Mouse (Mus musculus): Measurements from ENCODE around the gene Gm20708. TPM values are rescaled to one million over a fixed set of nuclear protein-coding genes. Genes with fewer than 3 reads are reported as not detected.
"Not testable (repeated sequence)": the region's sequence is repeated elsewhere in the genome, so short reads cannot be mapped to it uniquely, and the experiment has no call there.

The Gm20708 gene
- total RNA-seq, 2 experiments from 2014 or later: 0.86 to 2.6 TPM

- DNase-seq (ENCODE audit: low spot score in 2 of 2): peak; percentile 39 to 41
These were observed 28.8 kb upstream of the Gm20708 start for GRCm38 (mm10) chr11:117780582-117781111.

DNA sequence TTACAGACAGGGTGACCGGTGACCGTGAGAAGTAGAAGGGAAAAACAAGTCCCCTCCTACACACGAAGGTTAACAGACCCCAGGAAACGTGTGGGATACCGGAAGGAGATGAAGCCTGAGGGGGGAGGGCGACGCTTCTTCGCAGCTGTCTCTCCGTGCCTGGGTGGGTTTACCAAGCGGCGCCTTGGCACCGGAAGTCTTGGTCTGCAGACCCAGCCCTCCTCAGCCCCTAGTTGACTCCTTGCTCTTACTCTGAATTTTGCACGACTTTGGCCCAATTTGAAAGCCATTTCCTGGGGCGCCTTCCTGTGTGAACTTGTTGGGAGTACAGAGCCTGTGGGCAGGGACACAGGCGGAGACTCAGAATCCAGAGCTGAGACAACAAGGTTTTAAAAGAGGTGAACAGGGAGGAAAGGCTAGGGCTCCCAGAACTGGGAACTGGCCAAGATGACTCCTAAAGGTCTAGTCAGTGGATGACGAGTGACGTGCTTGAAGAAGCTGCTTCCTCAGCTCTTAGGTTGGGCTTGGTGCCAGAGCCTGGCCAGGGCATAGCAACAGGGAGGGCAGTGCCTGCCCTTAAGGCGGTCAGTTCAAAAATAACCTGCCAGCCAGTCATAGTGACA is 28.2 kb upstream of the Gm20708 start:
- no peak for DNase-seq (ENCODE audit: low spot score in 2 of 2)

DNA sequence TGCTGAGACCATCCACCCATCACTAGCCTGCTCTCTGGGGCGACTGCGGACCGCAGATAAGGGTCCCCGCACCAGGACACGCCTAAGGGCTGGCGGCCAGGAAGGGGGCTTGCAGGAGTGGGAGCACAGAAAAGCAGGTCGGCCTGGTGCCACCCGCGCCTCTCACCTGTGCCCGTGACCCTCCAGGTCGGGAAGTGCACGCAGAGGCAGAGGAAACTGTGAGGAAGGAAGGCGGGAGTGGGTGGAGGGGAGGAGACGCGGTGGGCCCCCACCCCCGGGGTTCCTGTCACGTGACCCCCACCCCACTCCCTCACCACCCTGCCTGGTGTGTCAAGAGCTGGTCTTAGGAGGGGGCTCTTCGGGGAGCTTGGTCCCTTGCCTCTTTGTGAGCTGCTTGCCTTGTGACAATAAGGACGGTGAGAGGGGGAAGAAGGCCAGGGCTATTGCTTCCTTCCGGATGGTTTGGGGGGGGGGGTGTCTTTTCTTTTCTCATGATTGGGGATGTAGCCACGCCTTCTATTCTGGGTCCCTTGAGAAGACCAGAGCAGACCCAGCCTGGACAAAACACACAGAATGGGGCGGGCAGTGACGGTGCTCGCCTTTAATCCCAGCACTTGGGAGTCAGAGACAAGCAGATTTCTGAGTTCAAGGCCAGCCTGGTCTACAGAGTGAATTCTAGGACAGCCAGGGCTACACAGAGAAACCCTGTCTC is 27.3 kb upstream of the Gm20708 start, which contains the start of the genes Tmc8 and Tmc6:
Tmc8 (plus strand) TSS at position 84 of the 712 bp plus-strand sequence.
Tmc6 (minus strand) TSS at position 206 of the 712 bp plus-strand sequence.
- no peak for DNase-seq (ENCODE audit: low spot score in 2 of 2)

GRCm38 (mm10) chr11:117782705-117783034 is 26.8 kb upstream of the Gm20708 start:
- no peak for DNase-seq (ENCODE audit: low spot score in 2 of 2)

DNA sequence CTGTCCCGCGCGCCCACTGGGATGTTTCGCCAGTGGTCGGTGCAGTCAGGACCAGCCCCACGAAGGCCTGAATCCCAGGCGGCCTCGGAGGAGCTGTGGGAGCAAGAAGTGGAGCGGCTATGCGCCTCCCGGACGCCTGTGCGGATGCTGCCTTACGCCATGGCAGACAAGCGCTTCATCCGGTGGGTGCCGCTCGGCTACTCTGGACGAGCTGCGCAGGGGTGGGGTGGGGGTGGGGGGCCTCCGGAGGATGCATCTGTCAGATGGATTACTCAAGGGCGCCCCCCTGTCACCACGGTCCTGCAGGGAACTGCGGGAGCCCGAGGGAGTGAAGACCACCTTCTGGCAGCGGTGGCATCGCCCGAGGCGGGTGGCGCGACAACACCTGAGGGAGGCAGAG is 26.4 kb upstream of the Gm20708 start:
- DNase-seq (ENCODE audit: low spot score in 2 of 2): peak; percentile 48 to 53

DNA sequence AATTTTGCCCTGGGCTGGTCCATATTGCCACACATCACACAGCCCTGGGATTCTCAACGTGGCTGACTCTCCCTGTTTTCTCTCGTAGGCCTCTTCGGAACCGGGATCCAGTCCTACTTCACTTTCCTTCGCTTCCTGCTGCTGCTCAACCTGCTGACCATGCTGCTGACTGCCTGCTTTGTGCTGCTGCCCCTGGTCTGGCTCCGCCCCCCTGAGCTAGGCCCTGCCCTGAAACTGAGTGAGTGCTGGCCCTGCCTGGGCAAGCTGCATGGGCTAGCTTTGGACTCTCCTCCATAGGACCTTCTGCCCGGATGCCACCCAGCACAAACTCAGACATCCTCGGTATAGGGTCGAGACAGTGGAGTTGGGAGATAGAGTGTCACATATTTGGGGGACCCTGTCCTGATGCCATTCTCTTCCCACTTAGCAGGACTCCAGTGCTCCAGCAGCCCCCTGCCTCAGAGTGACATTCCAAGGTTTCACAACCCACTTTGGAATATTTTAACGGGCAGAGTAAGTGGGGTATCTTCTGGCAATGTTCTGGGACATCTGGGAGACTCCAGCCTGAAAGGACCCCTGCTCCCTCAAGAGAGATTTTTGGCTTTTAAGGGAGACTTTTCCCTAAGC is 25.7 kb upstream of the Gm20708 start:
- no peak for DNase-seq (ENCODE audit: low spot score in 2 of 2)

DNA sequence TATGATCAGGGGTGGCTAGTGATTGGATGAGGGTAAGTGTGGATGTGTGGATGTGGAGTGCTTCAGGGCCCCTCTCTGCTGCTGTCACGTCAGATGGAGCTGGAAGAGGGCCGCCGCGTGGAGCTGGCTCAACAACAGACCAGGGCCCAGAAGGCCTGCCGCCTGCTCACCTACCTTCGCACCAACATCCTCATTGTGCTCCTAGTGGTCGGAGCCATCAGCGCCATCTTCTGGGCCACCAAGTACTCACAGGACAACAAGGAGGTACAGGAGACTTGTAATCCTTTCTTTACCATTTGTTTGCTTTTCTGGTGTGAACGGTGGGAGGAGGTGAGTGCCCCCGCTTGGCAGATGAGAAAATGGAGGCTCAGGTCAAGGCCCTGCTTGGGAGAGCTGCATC is 23.2 kb upstream of the Gm20708 start:
- DNase-seq (ENCODE audit: low spot score in 2 of 2): peak; percentile 56 to 65

GRCm38 (mm10) chr11:117788481-117788880 is 21.0 kb upstream of the Gm20708 start:
- not testable (repeated sequence) for DNase-seq (ENCODE audit: low spot score in 2 of 2)

- peak; percentile 64 to 68 for DNase-seq (ENCODE audit: low spot score in 2 of 2)
These were observed 19.2 kb upstream of the Gm20708 start for GRCm38 (mm10) chr11:117790286-117790685.

- DNase-seq (ENCODE audit: low spot score in 2 of 2): no peak
These were observed 18.6 kb upstream of the Gm20708 start for GRCm38 (mm10) chr11:117790703-117791440.

DNA sequence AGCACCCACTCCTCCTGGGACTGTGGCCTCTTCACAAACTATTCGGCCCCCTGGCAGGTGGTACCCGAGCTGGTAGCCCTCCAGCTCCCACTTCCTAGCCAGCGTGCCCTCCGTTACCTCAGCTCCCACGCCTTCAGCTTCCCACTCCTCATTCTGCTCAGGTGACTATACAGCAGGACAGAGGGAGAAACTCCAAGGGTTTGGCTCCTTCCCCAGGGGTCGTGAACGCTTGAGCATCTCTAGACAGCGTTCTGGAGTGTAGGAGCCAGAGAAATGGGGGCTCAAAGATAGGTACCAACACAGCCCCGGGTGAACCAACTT is 18.1 kb upstream of the Gm20708 start:
- DNase-seq (ENCODE audit: low spot score in 2 of 2): no peak

DNA sequence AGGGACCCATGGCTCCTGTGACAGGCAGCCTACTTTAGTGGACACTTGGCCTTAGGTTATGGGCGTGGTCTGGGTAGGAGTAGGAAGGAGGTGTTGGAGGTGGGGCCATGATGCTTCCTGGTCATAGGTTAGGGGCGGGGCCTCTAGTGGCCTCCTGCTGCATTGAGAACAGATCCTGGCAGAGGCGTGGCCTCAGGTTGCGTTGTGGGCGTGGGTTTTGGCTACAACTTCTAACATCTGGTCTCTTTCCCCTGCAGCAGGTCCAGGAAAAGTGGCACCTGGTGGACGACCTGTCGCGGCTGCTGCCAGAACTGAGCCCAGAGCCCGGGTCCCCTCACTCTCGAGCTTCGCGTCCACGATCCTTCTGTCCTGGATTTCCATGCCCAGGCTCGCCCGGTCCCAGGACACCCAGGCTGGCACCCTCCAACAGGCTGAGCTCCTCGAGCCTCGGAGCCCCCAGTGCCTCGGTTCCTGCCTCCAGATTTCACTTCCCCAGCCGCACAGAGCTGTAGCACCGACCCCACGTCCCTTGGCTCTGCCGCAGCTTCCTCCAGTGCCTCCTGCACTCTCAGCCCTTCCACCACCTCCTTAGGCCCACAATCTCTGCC is 17.1 kb upstream of the Gm20708 start:
- DNase-seq (ENCODE audit: low spot score in 2 of 2): no peak

DNA sequence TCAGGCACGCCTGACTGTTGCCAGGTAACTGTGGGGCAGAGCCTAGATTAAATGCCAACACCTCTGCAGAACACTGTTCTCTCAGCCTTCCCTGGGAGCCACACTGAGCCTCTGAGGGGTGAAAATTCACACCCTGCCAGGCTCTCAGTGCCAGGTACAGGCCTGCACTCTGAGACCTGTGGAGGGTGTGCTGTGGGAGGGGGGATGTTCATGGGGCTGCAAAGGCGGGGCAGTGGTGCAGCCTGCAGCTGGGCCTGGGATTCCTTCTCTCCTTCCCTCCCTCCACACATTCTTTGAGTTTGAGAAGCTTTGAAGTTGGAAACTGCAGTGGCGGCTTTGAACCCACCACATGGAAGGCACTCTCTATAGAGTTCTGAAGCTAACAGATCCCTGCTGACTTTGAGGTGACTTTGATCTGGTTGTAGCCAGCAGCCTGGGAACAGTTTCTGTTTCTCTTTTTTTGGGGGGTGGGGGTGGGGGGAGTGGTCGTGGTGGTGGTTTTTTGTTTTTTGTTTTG is 15.4 kb upstream of the Gm20708 start:
- no peak for DNase-seq (ENCODE audit: low spot score in 2 of 2)

DNA sequence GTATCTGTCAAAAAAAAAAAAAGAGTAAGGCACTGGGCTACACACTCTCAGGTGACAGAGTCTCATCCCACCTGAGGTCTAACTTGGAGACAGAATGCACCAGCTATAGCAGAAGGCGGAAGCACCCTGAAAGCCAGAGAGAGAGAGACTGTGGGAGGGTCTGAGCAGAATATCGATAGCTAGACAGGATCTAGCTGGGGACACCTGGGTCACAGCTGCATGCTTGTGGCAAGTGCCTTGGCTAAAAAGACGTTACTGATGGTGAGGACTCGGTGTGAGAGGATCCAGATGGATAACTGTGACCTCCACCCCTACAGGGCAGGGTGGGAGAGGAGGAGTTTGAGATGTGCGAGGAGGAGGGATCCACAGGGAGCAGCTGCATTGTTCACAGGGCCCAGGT is 12.5 kb upstream of the Gm20708 start:
- DNase-seq (ENCODE audit: low spot score in 2 of 2): no peak

DNA sequence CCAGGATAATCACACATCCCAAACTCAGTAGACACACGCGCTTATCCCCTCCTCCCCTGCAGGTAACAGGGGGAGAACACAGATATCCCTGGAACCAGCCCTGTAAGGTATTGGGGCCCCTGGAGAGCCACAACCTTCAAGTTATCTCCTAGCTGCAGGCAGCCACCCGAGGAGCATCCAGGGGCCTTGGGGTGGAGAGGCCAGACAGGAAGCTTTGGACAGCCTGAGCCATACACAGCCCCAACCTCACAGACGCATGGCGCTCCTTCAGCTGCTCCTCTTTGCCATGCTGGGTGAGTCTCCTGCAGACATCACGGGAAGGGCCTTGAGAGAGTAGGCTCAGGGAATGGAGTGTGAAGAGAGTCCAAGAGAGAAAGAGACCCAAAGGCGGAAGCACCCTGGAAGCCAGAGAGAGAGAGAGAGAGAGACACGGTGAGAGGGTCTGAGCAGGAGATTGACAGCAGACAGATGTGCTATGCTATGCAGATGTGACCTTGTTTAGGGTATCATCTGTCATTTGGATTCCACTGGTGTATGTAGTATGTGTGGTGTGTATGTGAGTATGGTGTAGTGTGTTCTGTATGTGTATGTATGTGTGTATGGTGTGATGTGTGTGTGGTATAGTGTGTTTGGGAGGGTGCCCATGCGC is 11.8 kb upstream of the Gm20708 start, which contains the start of gene 6030468B19Rik:
6030468B19Rik (plus strand) TSS at position 150 of the 649 bp plus-strand sequence.
- no peak for DNase-seq (ENCODE audit: low spot score in 2 of 2)

DNA sequence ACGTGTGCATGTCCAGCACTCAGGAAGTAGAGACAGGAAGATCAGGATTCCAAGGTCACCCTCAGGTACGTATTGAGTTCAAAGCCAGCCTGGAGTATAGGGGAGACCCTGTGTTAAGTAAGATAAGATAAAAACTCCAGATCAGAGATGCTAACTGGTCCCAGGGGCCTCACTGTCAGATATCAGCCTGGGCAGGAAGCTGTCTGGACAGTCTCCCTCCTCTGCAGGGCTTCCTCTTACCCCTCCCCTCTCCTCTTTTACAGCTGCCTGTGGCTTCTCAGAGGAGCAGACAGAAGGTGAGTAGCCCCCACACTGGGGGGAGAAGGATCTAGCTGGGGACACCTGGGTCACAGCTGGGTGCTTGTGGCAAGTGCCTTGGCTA is 11.3 kb upstream of the Gm20708 start:
- no peak for DNase-seq (ENCODE audit: low spot score in 2 of 2)

DNA sequence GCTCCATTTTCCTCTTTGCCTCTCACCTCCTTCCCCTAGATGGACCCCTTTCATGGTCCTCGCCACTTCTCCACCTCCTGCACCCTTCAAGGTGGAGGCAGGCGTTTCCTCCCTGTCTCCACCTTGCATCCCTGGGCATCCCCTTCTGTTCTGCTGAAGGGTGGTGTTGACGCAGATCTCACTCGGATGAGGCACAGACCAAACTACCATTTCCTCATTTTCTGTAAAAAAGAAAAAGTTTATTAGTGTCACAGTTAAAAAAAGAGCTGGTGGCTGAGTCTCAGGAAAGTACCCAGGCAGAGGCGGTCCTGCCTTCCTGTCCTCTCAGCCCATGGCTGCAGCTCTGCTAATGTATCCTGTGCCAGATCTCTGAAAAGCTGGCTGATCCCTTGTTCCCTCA is 10.3 kb upstream of the Gm20708 start:
- DNase-seq (ENCODE audit: low spot score in 2 of 2): no peak

DNA sequence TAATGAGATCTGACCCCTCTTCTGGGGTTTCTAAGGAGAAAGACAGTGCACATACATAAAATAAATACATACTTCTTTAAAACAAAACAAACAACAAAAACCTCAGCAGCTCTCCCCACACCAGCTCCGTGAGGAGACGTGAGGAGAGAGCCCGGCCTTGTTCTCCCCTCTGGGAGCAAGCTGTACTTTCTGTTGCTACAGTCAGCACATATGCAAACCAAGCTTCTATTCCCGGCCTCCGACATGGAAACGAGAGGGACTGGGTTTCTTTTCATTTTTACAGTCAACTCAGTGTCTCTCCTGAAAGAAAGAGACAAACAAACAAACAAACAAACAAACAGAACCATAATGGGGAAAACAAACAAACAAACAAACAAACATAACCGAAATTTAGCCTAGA is 9.4 kb upstream of the Gm20708 start:
- DNase-seq (ENCODE audit: low spot score in 2 of 2): no peak

GRCm38 (mm10) chr11:117801650-117802049 is 7.8 kb upstream of the Gm20708 start:
- no peak for DNase-seq (ENCODE audit: low spot score in 2 of 2)

DNA sequence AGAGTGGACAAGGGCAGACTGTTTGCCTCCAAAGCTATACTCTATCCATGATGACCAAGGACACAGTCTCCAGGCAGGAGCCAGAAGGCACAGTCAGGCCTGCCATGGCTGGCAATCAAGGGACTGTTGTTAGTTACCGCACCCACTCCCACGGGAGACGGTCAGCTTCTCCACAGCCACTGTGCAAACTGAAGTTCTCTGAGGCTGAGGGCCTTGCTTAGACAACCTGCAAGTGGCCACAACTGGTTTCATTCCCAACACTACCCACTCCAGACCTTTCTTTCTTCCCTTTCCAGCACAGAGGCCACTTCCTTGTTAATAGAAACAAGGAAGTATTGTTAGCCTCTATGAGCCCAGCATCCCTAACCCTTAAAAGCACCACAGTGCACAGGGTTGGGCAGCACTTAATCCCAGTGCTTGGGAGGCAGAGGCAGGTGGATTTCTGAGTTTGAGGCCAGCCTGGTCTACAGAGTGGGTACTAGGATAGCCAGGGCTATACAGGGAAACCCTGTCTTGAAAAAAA is 6.2 kb upstream of the Gm20708 start:
- DNase-seq (ENCODE audit: low spot score in 2 of 2): no peak

Measured in left cerebral cortex, adult 18-20 months (tissue).